Mouse (Mus musculus): ENCODE results near the gene H2al3.

DNA sequence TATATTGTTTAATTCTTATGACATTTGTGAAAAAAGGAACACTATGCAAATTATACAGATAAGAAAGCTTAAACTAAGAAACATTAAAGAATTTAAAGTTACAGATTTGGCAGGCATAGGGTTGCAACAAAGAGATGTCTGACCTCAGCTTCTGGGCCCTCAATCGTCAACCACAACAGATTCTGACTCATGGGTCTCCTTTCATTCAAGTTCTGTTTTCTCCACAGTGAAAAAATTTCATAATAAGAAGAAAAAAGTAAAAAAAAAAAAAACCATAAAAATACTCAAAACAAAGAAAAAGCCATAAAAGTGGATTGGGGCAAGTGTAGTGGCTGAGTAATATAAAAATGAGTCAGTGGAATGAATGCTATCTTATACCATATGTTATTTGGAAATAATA, 39.4 kb upstream of the H2al3 start:
- TF ChIP-seq CTCF (IDR thresholded peaks at IDR 0.05) (no peak), POLR2A (IDR thresholded peaks at IDR 0.05; ENCODE audit: insufficient read depth, low read depth, low read length) (no peak)

Measured in heart, adult 2 months (tissue).